Mouse (Mus musculus): ENCODE data around the gene Ankrd55.

The Ankrd55 gene

GRCm38 (mm10) chr13:112343628-112344009 is 55.4 kb downstream of the Ankrd55 start:
- no peak for DNase-seq (ENCODE audit: low read depth, low spot score)

- DNase-seq (ENCODE audit: low read depth, low spot score): no peak
Observed at GRCm38 (mm10) chr13:112344270-112344864, 56.1 kb downstream of the Ankrd55 start.

- DNase-seq (ENCODE audit: low read depth, low spot score): no peak
Observed at GRCm38 (mm10) chr13:112345542-112345941, 57.3 kb downstream of the Ankrd55 start.

GRCm38 (mm10) chr13:112346031-112346430 is 57.8 kb downstream of the Ankrd55 start:
- no peak for DNase-seq (ENCODE audit: low read depth, low spot score)

- no peak for DNase-seq (ENCODE audit: low read depth, low spot score)
Observed at GRCm38 (mm10) chr13:112346659-112347142, 58.5 kb downstream of the Ankrd55 start.

GRCm38 (mm10) chr13:112348250-112348649 is 60.0 kb downstream of the Ankrd55 start:
- DNase-seq (ENCODE audit: low read depth, low spot score): no peak

DNA sequence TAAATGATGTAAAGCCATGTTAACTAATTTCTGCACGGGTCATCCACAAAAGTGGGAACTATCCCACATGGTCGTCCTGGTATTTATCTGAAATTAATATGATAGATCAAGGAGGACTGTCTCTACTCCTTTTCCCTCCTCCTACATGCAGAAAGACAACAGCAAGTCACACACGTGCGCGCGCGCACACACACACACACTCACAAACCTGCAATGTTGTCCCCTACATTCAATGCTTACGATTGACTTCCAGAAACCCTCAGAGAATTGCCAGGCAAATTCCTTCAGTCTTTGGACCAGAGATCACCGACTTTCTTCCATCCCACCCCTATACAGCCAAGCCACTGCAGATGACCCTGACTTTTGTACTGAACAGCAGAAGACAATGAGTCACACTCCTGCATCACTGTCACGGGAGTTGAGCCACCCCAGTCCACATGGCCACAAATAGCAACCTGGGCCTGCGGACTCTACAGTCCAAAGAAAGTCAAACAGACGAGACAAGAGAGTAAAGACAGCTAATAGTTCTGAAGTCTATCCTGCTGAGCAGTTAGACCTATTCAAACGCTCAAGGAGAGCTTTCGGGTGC is 60.7 kb downstream of the Ankrd55 start:
- DNase-seq (ENCODE audit: low read depth, low spot score): no peak

DNA sequence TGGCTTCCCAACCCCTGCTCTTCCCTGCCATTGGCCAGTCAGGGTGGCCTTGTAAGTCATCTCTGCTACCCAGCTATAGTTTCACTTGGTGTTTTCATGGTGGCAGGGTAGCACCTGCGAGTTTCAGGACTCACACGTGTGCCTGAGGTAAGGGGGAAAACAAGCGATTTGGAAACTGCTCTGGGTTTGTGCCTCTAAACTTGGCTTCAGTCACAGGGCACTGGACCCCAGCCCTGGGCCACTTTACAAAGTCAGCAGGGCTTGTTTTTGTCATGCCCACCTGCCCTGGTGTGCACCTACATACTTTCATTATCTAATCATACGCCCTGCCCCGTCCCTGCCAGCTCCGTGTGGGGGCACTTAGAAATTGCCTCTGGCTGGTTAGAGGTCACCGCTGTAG is 61.2 kb downstream of the Ankrd55 start:
- no peak for DNase-seq (ENCODE audit: low read depth, low spot score)

DNA sequence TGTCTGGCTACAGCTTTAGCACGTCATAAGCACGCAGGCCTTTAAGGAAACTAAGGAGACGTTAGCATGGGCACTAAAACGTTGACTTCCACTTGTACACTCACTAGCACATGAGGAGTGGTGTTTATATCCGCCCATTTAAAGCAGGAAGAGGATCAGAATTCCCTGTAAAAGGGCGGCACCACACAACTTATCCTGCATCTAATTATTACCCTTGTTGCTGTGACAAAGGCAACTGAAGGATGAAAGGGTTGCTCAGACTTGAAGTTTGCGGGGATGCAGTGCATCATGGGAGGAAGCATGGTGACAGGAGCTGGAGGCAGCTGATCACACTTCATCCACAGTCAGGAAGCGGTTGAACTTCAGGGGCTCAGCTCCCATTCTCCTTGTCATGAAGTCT is 63.7 kb downstream of the Ankrd55 start:
- DNase-seq (ENCODE audit: low read depth, low spot score): no peak

DNA sequence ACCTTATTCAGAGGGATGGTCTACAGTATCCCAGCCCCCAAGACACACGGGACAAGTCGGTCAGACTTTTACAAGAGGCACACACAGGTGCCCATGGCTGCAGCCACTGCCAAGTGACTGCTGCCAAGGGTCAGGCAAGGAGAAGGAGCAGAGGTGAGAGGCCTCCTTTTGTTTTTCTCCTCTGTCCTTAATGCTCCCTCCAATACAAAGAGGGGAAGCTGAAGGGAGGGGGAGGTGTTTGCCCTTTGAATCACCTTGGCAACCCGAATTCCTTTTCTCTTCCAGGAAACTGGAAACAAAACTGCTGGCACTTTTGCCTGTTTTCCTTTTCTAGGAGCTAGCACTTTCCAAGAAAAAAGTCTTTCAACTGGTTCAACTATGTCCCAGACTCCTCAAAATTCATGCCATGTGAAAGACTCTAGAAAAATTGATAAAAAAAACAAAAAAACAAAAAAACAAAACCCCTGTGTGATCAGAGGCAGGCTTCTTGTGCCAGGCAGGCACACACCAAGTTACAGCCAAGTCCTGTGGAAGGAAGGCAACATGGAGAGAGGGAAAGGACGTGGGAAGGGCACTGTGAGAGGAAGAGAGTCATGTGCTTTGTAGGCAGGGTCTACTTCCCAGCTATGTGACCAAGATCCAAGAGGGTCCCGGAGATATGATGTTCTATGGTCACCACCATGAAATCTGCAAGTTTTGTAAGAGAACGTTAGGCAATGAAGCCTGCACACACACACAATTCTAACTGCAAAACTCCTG is 66.0 kb downstream of the Ankrd55 start:
- DNase-seq (ENCODE audit: low read depth, low spot score): no peak

DNA sequence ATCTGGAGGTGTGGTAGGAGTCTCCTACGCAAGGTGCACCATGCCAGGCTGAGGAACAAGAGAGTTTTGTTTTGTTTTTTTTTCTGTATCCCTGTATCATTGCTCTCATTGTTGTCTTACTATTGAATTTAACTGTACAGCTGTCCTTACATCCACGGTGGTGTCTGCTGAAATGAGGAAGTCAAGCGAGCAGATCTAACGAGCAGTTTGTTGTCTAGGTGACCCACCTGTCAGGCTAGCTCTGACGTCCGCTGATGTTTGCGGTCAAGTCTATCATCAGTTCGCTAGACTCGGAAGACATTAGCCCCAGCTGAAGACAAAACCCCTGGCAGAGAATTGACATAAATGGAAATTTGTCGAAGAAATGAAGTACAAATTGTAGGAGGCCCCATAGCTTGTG is 66.7 kb downstream of the Ankrd55 start:
- DNase-seq (ENCODE audit: low read depth, low spot score): no peak

DNA sequence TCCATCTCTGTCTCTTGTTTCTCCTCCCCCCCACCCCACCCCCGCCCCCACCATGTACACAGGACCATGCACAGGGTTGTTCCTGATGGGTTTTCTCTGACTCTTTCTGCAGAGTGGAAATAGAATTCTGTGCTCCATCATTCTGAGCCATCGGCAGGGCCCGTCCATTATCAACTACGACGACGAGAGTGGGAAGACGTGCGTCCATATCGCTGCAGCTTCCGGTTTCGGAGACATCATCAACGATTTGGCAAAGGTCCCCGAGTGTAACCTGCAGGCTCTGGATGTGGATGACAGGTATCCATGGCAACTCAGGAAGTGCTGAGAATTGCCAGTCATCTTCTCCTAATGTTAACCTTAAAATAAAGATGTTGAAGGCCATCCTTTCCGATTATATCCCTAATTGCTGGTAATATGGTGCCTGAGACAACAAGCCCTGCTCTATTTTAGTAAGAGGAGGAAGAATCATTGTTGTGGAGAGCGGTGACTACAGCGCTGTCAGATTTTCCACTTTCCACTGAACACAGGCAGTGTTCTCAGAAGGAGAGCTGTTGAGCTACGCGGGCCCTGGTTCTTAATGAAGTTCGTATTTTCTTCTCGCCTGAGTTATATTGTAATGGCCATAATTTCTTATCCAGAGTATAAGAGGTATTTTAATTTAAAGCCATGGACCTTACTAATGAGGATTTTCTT is 67.7 kb downstream of the Ankrd55 start:
- no peak for DNase-seq (ENCODE audit: low read depth, low spot score)

- DNase-seq (ENCODE audit: low read depth, low spot score): no peak
Observed at GRCm38 (mm10) chr13:112361575-112361974, 73.3 kb downstream of the Ankrd55 start.

GRCm38 (mm10) chr13:112363218-112363617 is 75.0 kb downstream of the Ankrd55 start:
- DNase-seq (ENCODE audit: low read depth, low spot score): peak; percentile 84

GRCm38 (mm10) chr13:112363746-112364145 is 75.5 kb downstream of the Ankrd55 start:
- no peak for DNase-seq (ENCODE audit: low read depth, low spot score)

- DNase-seq (ENCODE audit: low read depth, low spot score): no peak
Observed at GRCm38 (mm10) chr13:112364698-112365097, 76.4 kb downstream of the Ankrd55 start.

DNA sequence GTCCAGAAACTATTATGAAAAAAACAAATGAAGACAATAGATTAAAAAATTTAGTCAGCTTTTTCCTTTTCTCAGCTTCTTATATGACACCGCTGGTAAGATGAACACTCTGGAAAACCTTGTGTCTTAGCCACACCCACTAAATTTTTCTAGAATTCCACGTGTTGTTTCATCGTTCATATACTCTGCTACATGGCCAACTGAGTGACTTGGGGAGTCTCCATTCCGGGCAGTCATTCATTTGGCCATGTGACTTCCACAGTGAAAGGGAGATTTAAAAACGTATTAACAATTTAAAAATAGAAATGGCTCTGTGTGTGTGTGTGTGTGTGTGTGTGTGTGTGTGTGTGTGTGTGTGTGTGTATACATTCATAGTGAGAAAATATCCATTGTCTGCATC is 77.1 kb downstream of the Ankrd55 start:
- DNase-seq (ENCODE audit: low read depth, low spot score): no peak

DNA sequence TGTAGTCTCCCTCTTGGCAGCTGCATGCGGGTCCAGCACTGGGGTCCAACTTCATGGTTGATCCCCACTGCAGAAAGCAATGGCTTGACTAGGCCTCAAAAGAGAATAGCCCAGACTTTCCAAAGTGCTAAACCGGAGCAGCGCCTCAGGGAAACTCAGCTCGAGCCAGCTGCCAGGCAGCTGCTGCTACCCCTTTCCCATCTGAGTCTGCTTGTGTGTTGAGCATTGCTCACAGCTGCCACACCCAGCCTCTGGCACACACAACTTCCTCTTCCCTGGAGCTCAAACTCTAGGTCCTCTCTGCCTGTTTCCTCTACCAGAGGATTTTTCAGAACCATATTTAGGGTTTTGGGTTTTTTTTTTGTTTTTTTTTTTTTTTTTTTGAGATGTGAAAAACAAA is 77.5 kb downstream of the Ankrd55 start:
- DNase-seq (ENCODE audit: low read depth, low spot score): peak; percentile 78

DNA sequence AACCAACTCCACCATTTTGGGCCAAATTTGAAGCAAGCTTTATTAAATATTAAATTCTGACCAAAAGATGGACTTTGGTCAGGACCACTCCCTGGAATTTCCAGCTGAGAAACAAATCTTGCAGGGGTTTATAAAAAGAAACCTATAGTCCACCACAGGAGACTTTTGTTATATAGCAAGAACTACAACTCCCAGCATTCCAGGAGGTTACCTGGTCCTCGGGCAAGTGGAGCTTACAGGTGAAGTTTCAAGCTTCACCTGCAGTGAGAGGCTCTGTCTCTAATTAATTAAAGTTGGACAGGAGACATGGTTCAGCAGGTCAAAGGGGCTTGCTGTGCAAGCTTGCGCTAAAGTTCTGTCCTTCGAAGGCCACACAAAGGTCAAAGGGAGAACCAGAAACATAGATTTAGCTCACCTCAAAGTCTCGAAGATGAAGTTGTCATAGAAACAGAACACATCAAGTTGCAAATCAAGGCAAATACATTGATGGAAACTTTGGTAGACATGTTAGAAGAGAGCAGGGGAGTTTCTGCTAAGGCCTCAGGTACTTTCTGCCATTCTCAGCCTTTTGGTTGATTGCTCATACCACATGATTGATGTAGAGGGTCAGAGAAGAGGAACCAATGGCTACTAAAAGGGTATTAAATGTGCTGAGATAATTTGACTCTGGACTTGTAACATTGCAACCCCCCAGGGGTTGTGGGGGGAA is 78.2 kb downstream of the Ankrd55 start:
- DNase-seq (ENCODE audit: low read depth, low spot score): no peak

GRCm38 (mm10) chr13:112371729-112372128 is 83.5 kb downstream of the Ankrd55 start:
- DNase-seq (ENCODE audit: low read depth, low spot score): no peak

- peak; percentile 54 for DNase-seq (ENCODE audit: low read depth, low spot score)
Observed at GRCm38 (mm10) chr13:112375766-112376165, 87.5 kb downstream of the Ankrd55 start.
